Mouse (Mus musculus): ENCODE results near the gene Gm10334. TPM values are rescaled to one million over a fixed set of nuclear protein-coding genes. Genes with fewer than 3 reads are reported as not detected.
"Not testable (repeated sequence)": the region's sequence is repeated elsewhere in the genome, so short reads cannot be mapped to it uniquely, and the experiment has no call there.

Gene Gm10334
- polyA plus RNA-seq (2016; fragmentation: Nextera tagmentation; extraction: Ambion mirVana): not detected in 2 replicates

- not testable (repeated sequence) for H3K4me2 ChIP-seq (replicated peaks); ATAC-seq (ENCODE audit: low FRiP score, low read depth); H3K27me3 ChIP-seq; H3K27ac ChIP-seq (replicated peaks); H3K9ac ChIP-seq (replicated peaks); H3K4me1 ChIP-seq; H3K9me3 ChIP-seq; H3K36me3 ChIP-seq; H3K4me3 ChIP-seq
These were observed at the start of gene Gm10334 for GRCm38 (mm10) chr6:41446045-41446444. TSS of gene Gm10334 (minus strand) at chr6:41446145.

DNA sequence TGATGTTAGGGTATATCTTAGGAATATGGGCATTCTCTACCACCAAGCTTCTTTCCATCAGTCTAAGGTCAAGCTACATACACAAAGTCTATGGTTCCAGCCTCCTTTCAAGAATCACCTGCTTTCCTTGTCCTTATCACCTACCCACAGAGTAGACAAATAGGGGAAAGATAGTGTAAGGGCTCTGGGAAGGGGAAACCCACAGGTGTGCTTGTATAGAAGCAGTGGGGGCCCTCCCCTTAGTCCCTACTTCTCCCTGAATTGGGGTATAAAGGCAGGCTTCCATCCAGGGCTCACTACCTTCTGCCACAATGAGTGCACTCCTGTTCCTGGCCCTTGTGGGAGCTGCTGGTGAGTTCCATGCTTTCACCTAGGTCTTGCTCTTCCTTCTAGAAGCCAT, 12.7 kb upstream of the Gm10334 start, which contains the start of gene Prss1:
Gene Prss1, plus strand, starts transcription at position 301 of the 400 bp plus-strand sequence.
- not testable (repeated sequence) for H3K27me3 ChIP-seq; H3K9me3 ChIP-seq; H3K4me1 ChIP-seq; H3K4me2 ChIP-seq (replicated peaks); H3K27ac ChIP-seq (replicated peaks); ATAC-seq (ENCODE audit: low FRiP score, low read depth); H3K36me3 ChIP-seq; H3K4me3 ChIP-seq; H3K9ac ChIP-seq (replicated peaks)

DNA sequence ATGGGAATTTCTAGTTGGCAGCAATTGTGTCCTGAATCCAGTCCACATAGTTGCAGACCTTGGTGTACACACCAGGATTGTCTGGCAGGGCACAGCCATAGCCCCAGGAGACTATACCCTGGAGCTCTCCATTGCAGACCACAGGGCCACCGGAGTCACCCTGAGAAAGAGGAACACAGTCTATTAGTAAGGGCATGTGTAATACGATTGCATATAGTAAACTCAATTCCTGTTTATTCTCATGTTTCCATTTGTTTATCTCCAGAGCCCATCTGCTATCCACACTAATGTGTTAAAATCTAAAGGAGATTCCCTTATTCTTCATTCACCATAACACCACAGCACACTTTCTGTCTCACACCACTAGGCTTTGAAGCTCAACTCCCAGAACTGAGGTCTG, 3.7 kb downstream of the Gm10334 start:
- not testable (repeated sequence) for H3K27me3 ChIP-seq

More for the DNA sequence above, 3.7 kb downstream of the Gm10334 start:
- H3K4me3 ChIP-seq; H3K4me2 ChIP-seq (replicated peaks); ATAC-seq (ENCODE audit: low FRiP score, low read depth); H3K9ac ChIP-seq (replicated peaks); H3K36me3 ChIP-seq; H3K9me3 ChIP-seq; H3K4me1 ChIP-seq; H3K27ac ChIP-seq (replicated peaks): not testable (repeated sequence)
- 75% methylated on average over 2 of the region's 2 CpGs for WGBS

Other genes with a start within 250 kb of the Gm10334 start
- not detected in 2 replicates for gene Try4, start 143.9 kb downstream of the Gm10334 start, polyA plus RNA-seq (2016; fragmentation: Nextera tagmentation; extraction: Ambion mirVana)
- gene Try5, start 129.3 kb downstream of the Gm10334 start, polyA plus RNA-seq (2016; fragmentation: Nextera tagmentation; extraction: Ambion mirVana): not detected in 2 replicates
- gene Try10, start 92.0 kb downstream of the Gm10334 start, polyA plus RNA-seq (2016; fragmentation: Nextera tagmentation; extraction: Ambion mirVana): not detected in 2 replicates
- not detected in 2 replicates for gene Prss3, start 68.5 kb downstream of the Gm10334 start, polyA plus RNA-seq (2016; fragmentation: Nextera tagmentation; extraction: Ambion mirVana)
- gene Gm5771, start 53.8 kb downstream of the Gm10334 start, polyA plus RNA-seq (2016; fragmentation: Nextera tagmentation; extraction: Ambion mirVana): not detected in 2 replicates
- not detected in 2 replicates for gene Prss1, start 12.8 kb upstream of the Gm10334 start, polyA plus RNA-seq (2016; fragmentation: Nextera tagmentation; extraction: Ambion mirVana)
- not detected in 2 replicates for gene Prss2, start 75.6 kb upstream of the Gm10334 start, polyA plus RNA-seq (2016; fragmentation: Nextera tagmentation; extraction: Ambion mirVana)
- gene Ephb6, start 159.3 kb upstream of the Gm10334 start, polyA plus RNA-seq (2016; fragmentation: Nextera tagmentation; extraction: Ambion mirVana): 17.6 and 20.7 TPM in 2 replicates
- 0.37 and 0.58 TPM in 2 replicates for gene Trpv6, start 190.3 kb upstream of the Gm10334 start, polyA plus RNA-seq (2016; fragmentation: Nextera tagmentation; extraction: Ambion mirVana)
- gene Trpv5, start 234.6 kb upstream of the Gm10334 start, polyA plus RNA-seq (2016; fragmentation: Nextera tagmentation; extraction: Ambion mirVana): not detected in 2 replicates
- gene Llcfc1, start 238.3 kb upstream of the Gm10334 start, polyA plus RNA-seq (2016; fragmentation: Nextera tagmentation; extraction: Ambion mirVana): not detected in 2 replicates